Mouse (Mus musculus) MEL (cell line): ENCODE data around the gene Mboat2. TPM values are rescaled to one million over a fixed set of nuclear protein-coding genes. Genes with fewer than 3 reads are reported as not detected.

Experiments used
- DNase-seq: peaks from one replicate; pipeline ENCODE4 v3.0.0; 2011; ENCODE audit warnings: low read depth, low spot score
- H3K27ac ChIP-seq: 2 replicates; pipeline ENCODE4 v1.5.1; 2012; ENCODE audit warnings: low read depth, mild to moderate bottlenecking, control low read depth, low read length, moderate library complexity; ENCODE audit not compliant: control insufficient read depth
- H3K27me3 ChIP-seq, 2 experiments: fragments of 150-350 bp in 1 of 2; sonication (generic) in 1 of 2; 2 replicates each; pipeline ENCODE4 v1.6.1; 2012; ENCODE audit warnings: low read length in 2 of 2, mild to moderate bottlenecking in 2 of 2, improper control_type of control experiment in 1 of 2, moderate library complexity in 1 of 2; ENCODE audit not compliant: insufficient read depth in 2 of 2, control insufficient read depth in 1 of 2
- H3K36me3 ChIP-seq, 2 experiments: 2 replicates each; pipeline ENCODE4 v1.6.1; 2012 to 2014; ENCODE audit warnings: low read length in 2 of 2, improper control_type of control experiment in 1 of 2, inconsistent platforms in 1 of 2, mild to moderate bottlenecking in 1 of 2; ENCODE audit not compliant: insufficient read depth in 2 of 2, control insufficient read depth in 1 of 2
- H3K4me1 ChIP-seq, 2 experiments: fragments of 150-350 bp in 1 of 2; sonication (generic) in 1 of 2; 2 replicates each; pipeline ENCODE4 v1.6.1; 2012; ENCODE audit warnings: low read length in 2 of 2, improper control_type of control experiment in 1 of 2, mild to moderate bottlenecking in 1 of 2; ENCODE audit not compliant: insufficient read depth in 2 of 2, control insufficient read depth in 1 of 2
- H3K4me3 ChIP-seq, 2 experiments: fragments of 150-350 bp in 1 of 2; sonication (generic) in 1 of 2; 2 replicates each; pipeline ENCODE4 v1.5.1; 2012; ENCODE audit warnings: low read depth in 2 of 2, low read length in 2 of 2, mild to moderate bottlenecking in 2 of 2, moderate library complexity in 2 of 2, control low read depth in 1 of 2, improper control_type of control experiment in 1 of 2; ENCODE audit not compliant: control insufficient read depth in 1 of 2, insufficient read depth in 1 of 2
- H3K79me2 ChIP-seq: 2 replicates; pipeline ENCODE4 v1.6.1; 2012; ENCODE audit warnings: mild to moderate bottlenecking, low read length, moderate library complexity; ENCODE audit not compliant: control insufficient read depth, poor library complexity, insufficient read depth
- H3K9ac ChIP-seq: 2 replicates; pipeline ENCODE4 v1.6.1; 2012; ENCODE audit warnings: low read depth, mild to moderate bottlenecking, control low read depth, low read length, moderate library complexity; ENCODE audit not compliant: control insufficient read depth, poor library complexity, severe bottlenecking
- H3K9me3 ChIP-seq: fragments of 150-350 bp; sonication (generic); replicated peaks from 2 replicates; pipeline ENCODE4 v1.6.1; 2012; ENCODE audit warnings: mild to moderate bottlenecking, low read length, improper control_type of control experiment, moderate library complexity; ENCODE audit not compliant: insufficient read depth
- BHLHE40 ChIP-seq: IDR thresholded peaks from 2 replicates; pipeline ENCODE4 v1.6.1; 2012; ENCODE audit warnings: low read depth, mild to moderate bottlenecking, inconsistent platforms, low read length, improper control_type of control experiment, borderline replicate concordance
- CHD2 ChIP-seq: IDR thresholded peaks from 2 replicates; pipeline ENCODE4 v1.6.1; 2011; ENCODE audit warnings: low read length, improper control_type of control experiment
- CTCF ChIP-seq, 3 experiments: IDR thresholded peaks in 2 of 3; conservative IDR thresholded peaks in 1 of 3; 2 replicates each; pipeline ENCODE4 v1.5.1; 2011 to 2012; ENCODE audit warnings: low read length in 3 of 3, low read depth in 2 of 3, mild to moderate bottlenecking in 2 of 3, improper control_type of control experiment in 1 of 3, inconsistent platforms in 1 of 3, mixed read lengths in 1 of 3, moderate library complexity in 1 of 3; ENCODE audit not compliant: control insufficient read depth in 1 of 3, insufficient read depth in 1 of 3, poor library complexity in 1 of 3, severe bottlenecking in 1 of 3
- ELF1 ChIP-seq: IDR thresholded peaks from 2 replicates; pipeline ENCODE4 v1.6.1; 2014; ENCODE audit warnings: low read depth, mild to moderate bottlenecking, inconsistent platforms, low read length, improper control_type of control experiment, moderate library complexity
- ETS1 ChIP-seq: IDR thresholded peaks from 2 replicates; pipeline ENCODE4 v1.6.1; 2012; ENCODE audit warnings: low read depth, mild to moderate bottlenecking, inconsistent platforms, low read length, improper control_type of control experiment, moderate library complexity
- GATA1 ChIP-seq: IDR thresholded peaks from 2 replicates; pipeline ENCODE4 v1.6.1; 2011; ENCODE audit warnings: low read depth, low read length, improper control_type of control experiment
- HCFC1 ChIP-seq: IDR thresholded peaks from 2 replicates; pipeline ENCODE4 v1.6.1; 2012; ENCODE audit warnings: low read depth, mild to moderate bottlenecking, inconsistent platforms, low read length, improper control_type of control experiment, moderate library complexity
- JUND ChIP-seq: IDR thresholded peaks from 2 replicates; pipeline ENCODE4 v1.6.1; 2011; ENCODE audit warnings: low read depth, mild to moderate bottlenecking, improper control_type of control experiment, low read length
- KAT2A ChIP-seq: conservative IDR thresholded peaks from 2 replicates; pipeline ENCODE4 v1.6.1; 2012; ENCODE audit warnings: low read depth, low read length, improper control_type of control experiment, inconsistent platforms
- MAX ChIP-seq: IDR thresholded peaks from 2 replicates; pipeline ENCODE4 v1.6.1; 2011; ENCODE audit warnings: low read length, improper control_type of control experiment
- MAZ ChIP-seq: IDR thresholded peaks from 2 replicates; pipeline ENCODE4 v1.6.1; 2012; ENCODE audit warnings: low read depth, mild to moderate bottlenecking, inconsistent platforms, low read length, improper control_type of control experiment
- MEF2A ChIP-seq: IDR thresholded peaks from 2 replicates; pipeline ENCODE4 v1.6.1; 2014; ENCODE audit warnings: low read depth, mild to moderate bottlenecking, inconsistent platforms, low read length, improper control_type of control experiment; ENCODE audit not compliant: poor library complexity, insufficient replicate concordance, severe bottlenecking; ENCODE audit errors: extremely low read depth
- MXI1 ChIP-seq: IDR thresholded peaks from 2 replicates; pipeline ENCODE4 v1.6.1; 2011; ENCODE audit warnings: mild to moderate bottlenecking, low read depth, low read length, improper control_type of control experiment
- MYB ChIP-seq: IDR thresholded peaks from 2 replicates; pipeline ENCODE4 v1.6.1; 2011; ENCODE audit warnings: mild to moderate bottlenecking, low read depth, low read length, improper control_type of control experiment
- NRF1 ChIP-seq: IDR thresholded peaks from 2 replicates; pipeline ENCODE4 v1.6.1; 2014; ENCODE audit warnings: low read depth, mild to moderate bottlenecking, inconsistent platforms, low read length, improper control_type of control experiment, moderate library complexity; ENCODE audit not compliant: poor library complexity, insufficient read depth, severe bottlenecking
- POLR2AphosphoS2 ChIP-seq: IDR thresholded peaks from 2 replicates; pipeline ENCODE4 v1.6.1; 2011; ENCODE audit warnings: low read length, improper control_type of control experiment
- RAD21 ChIP-seq: IDR thresholded peaks from 2 replicates; pipeline ENCODE4 v1.6.1; 2011; ENCODE audit warnings: mild to moderate bottlenecking, low read depth, low read length, improper control_type of control experiment
- RCOR1 ChIP-seq: IDR thresholded peaks from 2 replicates; pipeline ENCODE4 v1.6.1; 2012; ENCODE audit warnings: low read depth, mild to moderate bottlenecking, inconsistent platforms, low read length, improper control_type of control experiment
- SIN3A ChIP-seq: IDR thresholded peaks from 2 replicates; pipeline ENCODE4 v1.6.1; 2012; ENCODE audit warnings: low read length, improper control_type of control experiment, inconsistent platforms
- SMC3 ChIP-seq: IDR thresholded peaks from 2 replicates; pipeline ENCODE4 v1.6.1; 2011; ENCODE audit warnings: low read depth, low read length, improper control_type of control experiment
- TAL1 ChIP-seq: IDR thresholded peaks from 2 replicates; pipeline ENCODE4 v1.6.1; 2012; ENCODE audit warnings: mild to moderate bottlenecking, inconsistent platforms, low read length, moderate library complexity, mixed read lengths
- TBP ChIP-seq: IDR thresholded peaks from 2 replicates; pipeline ENCODE4 v1.8.0; 2011; ENCODE audit warnings: low read depth, low read length, improper control_type of control experiment
- TCF12 ChIP-seq: IDR thresholded peaks from 2 replicates; pipeline ENCODE4 v1.6.1; 2014; ENCODE audit warnings: low read depth, mild to moderate bottlenecking, inconsistent platforms, low read length, improper control_type of control experiment, moderate library complexity
- UBTF ChIP-seq: IDR thresholded peaks from 2 replicates; pipeline ENCODE4 v1.6.1; 2012; ENCODE audit warnings: low read depth, mild to moderate bottlenecking, inconsistent platforms, low read length, improper control_type of control experiment, moderate library complexity, borderline replicate concordance; ENCODE audit not compliant: insufficient read depth
- USF2 ChIP-seq, 2 experiments: IDR thresholded peaks; 2 replicates each; pipeline ENCODE4 v1.6.1; 2011 to 2012; ENCODE audit warnings: improper control_type of control experiment in 2 of 2, low read length in 2 of 2, borderline replicate concordance in 1 of 2, inconsistent platforms in 1 of 2, low read depth in 1 of 2, mild to moderate bottlenecking in 1 of 2; ENCODE audit not compliant: insufficient read depth in 1 of 2
- ZC3H11A ChIP-seq: IDR thresholded peaks from 2 replicates; pipeline ENCODE4 v1.6.1; 2012; ENCODE audit warnings: low read depth, mild to moderate bottlenecking, inconsistent platforms, low read length, improper control_type of control experiment
- ZMIZ1 ChIP-seq: IDR thresholded peaks from 2 replicates; pipeline ENCODE4 v1.6.1; 2012; ENCODE audit warnings: low read depth, mild to moderate bottlenecking, inconsistent platforms, low read length, improper control_type of control experiment, moderate library complexity
- ZNF384 ChIP-seq: IDR thresholded peaks from 2 replicates; pipeline ENCODE4 v1.6.1; 2012; ENCODE audit warnings: low read depth, mild to moderate bottlenecking, inconsistent platforms, low read length, improper control_type of control experiment
- polyA plus RNA-seq, 2 experiments: library from polyadenylated mRNA; stranded (reverse) in 1 of 2; unstranded in 1 of 2; fragments of >175 nt in 1 of 2; fragments of >200 nt in 1 of 2; gene quantifications; 2 replicates each; pipeline versions ENCODE4 v1.2.1 to v1.2.4; 2012; ENCODE audit warnings: low replicate concordance in 2 of 2, low read depth in 1 of 2; ENCODE audit not compliant: insufficient read length in 2 of 2, insufficient read depth in 1 of 2, missing spikeins in 1 of 2
- total RNA-seq: library from RNA; depleted of rRNA; stranded (reverse); fragments of 300-350 nt; gene quantifications from 2 replicates; pipeline ENCODE4 v1.2.3, GENCODE M21; 2012

Gene Mboat2
- total and polyA plus RNA-seq, 3 experiments = 13.5 TPM; not detected in 1

DNA sequence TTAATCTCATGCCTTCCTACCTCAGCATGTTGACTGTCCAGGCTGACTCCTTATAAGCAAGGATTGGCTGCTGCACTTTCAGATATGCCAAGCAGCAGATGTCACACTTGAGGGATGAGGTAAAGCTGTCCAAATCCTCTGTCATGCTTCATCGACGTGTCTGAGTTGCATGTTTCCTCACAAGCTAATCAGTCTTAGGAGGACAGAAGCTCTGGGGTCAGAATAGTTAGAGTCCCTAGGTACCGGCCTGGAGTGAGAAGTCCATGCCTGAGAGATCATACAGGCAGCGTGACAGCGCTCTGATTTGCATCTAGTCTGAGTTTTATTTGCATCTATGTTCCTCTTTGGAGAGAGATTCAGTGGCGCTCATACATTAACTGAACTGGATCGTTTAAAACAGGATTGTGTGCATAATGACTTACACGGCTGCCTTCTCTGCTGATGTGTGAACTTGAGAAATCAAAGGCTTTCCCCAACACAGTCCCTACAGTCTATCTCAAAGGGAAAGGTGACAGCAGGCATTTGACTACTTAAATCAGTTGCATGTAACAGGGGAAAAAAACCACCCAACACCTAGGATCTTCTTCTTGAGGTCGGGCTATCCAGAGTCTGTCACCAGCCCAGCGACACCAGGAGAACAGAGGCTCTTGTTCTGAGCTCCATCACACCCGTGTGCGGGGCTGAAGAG is 88.0 kb downstream of the Mboat2 start:
- DNase-seq = no peak
- Histone ChIP-seq H3K9ac (no peak overlapping the region), H3K27me3 (no peaks in the 10 kb centered on the region), H3K4me3 (no peak overlapping the region), H3K79me2 (no peaks in the 10 kb centered on the region), H3K4me1 (peaks cover 10 to 12% of the 10 kb centered on the region in 2 experiments)
- TF ChIP-seq TCF12 = no peak
- no peak for TF ChIP-seq ZC3H11A
- no peak for TF ChIP-seq MXI1
- TF ChIP-seq TAL1 = no peak
- no peak for TF ChIP-seq CTCF (IDR thresholded peaks at IDR 0.05 in 2 of 3, conservative IDR thresholded peaks at IDR 0.05 in 1 of 3; ENCODE audit: control insufficient read depth in 1 of 3, insufficient read depth in 1 of 3, low read depth in 2 of 3, low read length in 3 of 3, poor library complexity in 1 of 3, severe bottlenecking in 1 of 3)
- no peak for TF ChIP-seq HCFC1
- no peak for TF ChIP-seq NRF1
- TF ChIP-seq KAT2A = no peak
- TF ChIP-seq JUND = no peak
- TF ChIP-seq RCOR1 = no peak
- TF ChIP-seq POLR2AphosphoS2 = no peak
- no peak for TF ChIP-seq MAX
- TF ChIP-seq ETS1 = no peak
- TF ChIP-seq ELF1 = no peak
- no peak for TF ChIP-seq MEF2A
- no peak for TF ChIP-seq SIN3A
- no peak for TF ChIP-seq TBP
- TF ChIP-seq, all 39 proteins: peak for 0
- H3K27ac ChIP-seq = no peak overlapping the region
- peaks cover 0 to 7% of the 10 kb centered on the region in 2 experiments; a peak in 2 of 4 replicates for H3K36me3 ChIP-seq
- no peaks in the 10 kb centered on the region for H3K9me3 ChIP-seq

GRCm38 (mm10) chr12:24920861-24921260 is 90.2 kb downstream of the Mboat2 start:
- TF ChIP-seq NRF1 (no peak), KAT2A (no peak; the same call in 1 of the 2 replicates), USF2 (IDR thresholded peaks at IDR 0.05; ENCODE audit: borderline replicate concordance in 1 of 2, insufficient read depth in 1 of 2, low read depth in 1 of 2, low read length in 2 of 2) (no peak), UBTF (no peak), MYB (no peak), TCF12 (no peak), RAD21 (no peak), BHLHE40 (no peak), POLR2AphosphoS2 (no peak), SIN3A (no peak), TBP (no peak), ELF1 (no peak), CHD2 (no peak), MEF2A (no peak), ZMIZ1 (no peak), SMC3 (no peak), MXI1 (no peak), ZNF384 (no peak), GATA1 (no peak), MAZ (no peak)
- no peaks in the 10 kb centered on the region for H3K9me3 ChIP-seq
- H3K79me2 ChIP-seq = no peaks in the 10 kb centered on the region
- peaks cover 0 to 11% of the 10 kb centered on the region in 2 experiments; a peak in 2 of 4 replicates for H3K36me3 ChIP-seq
- H3K27me3 ChIP-seq = no peaks in the 10 kb centered on the region
- no peak overlapping the region for H3K4me3 ChIP-seq
- H3K27ac ChIP-seq = no peak overlapping the region
- no peak for DNase-seq
- H3K4me1 ChIP-seq = peaks cover 9 to 17% of the 10 kb centered on the region in 2 experiments
- no peak overlapping the region for H3K9ac ChIP-seq
